Mouse (Mus musculus): ENCODE results near the gene Tlr8. TPM values are rescaled to one million over a fixed set of nuclear protein-coding genes. Genes with fewer than 3 reads are reported as not detected.
A peak's percentile ranks its signal among the peaks of the same experiment; 100 is the strongest.
"Not testable (repeated sequence)": the region's sequence is repeated elsewhere in the genome, so short reads cannot be mapped to it uniquely, and the experiment has no call there.

The Tlr8 gene
- total RNA-seq (2021): under 1 TPM; 0.23 to 0.46 TPM
- long read RNA-seq, experiment 1: 0 reads
- long read RNA-seq, experiment 2: 0 reads

DNA sequence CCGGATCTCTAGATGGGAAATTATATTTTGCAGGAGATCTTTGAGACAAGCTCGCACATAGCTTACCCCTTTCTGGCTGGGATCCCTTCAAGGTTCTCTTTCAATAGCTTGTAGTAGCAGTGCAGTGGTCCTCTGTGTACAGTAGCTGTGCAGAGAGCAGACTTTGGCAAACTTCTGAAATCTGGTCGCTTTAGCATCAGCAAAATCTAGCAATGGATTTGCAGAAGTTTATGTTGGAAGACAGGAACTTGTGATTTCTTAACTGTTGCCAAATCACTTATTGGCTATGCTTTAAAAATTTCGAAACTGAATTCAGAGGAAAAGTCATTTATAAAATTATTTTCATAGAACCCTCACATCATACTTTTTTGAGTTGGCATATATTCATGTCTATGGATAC is at the start of gene Tlr8:
Gene Tlr8 (minus strand): TSS at position 244 of the 400 bp plus-strand sequence.
- no peak for DNase-seq

DNA sequence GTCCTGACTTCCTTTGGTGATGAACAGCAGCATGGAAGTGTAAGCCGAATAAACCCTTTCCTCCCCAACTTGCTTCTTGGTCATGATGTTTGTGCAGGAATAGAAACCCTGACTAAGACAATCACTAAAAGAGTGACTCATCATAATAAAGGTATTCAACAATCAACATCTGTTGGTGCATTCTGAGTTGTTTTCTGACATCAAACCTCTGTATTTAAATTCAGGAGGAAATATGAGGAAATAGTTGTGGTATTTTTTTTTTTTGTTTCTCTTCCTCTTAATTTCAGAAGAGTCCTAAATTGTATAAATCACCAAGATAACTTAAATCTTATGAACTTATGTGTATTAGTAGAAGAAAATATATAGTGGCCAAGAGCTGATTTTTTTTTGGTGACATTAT is 37.9 kb upstream of the Tlr8 start:
- not testable (repeated sequence) for DNase-seq

DNA sequence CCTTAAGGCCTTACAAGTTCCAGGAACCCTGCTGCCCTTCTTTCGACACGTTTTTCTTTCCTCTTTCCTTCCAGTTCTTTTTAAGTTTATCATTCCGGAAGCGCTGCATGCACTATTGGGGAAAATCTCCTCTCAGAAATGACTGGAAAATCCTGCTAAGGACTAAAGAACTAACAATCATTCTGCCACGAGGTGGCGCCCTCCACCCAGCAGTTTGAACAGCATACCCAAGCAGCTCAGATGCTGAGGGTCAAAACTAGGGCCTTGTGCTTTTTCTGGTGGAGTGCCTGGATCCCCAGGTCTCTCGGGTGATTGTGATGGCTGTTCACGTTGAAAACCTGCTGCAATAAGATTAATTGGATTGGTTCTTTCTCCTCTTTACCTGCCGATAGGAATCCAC is 12.8 kb upstream of the Tlr8 start:
- DNase-seq: peak; percentile 9

DNA sequence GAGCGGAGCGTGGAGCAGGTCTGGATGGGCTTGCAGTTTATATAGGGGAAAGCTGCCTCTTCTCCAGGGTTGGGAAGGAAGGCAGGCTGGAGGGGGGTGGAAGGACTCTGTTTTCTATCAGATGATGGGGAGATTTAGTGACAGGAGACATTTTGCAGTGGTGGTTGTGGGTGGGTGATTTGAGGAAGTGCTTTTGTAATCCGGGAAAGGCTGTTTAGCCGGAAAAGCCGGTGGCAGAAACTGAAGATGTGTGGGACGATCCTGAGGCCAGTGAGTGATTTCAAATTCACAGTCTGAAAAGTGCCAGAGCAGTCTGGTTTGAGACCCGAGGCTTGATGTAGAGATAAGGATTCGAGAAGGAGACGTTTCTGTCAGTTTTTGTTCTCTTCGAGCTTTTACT is 12.4 kb upstream of the Tlr8 start:
- DNase-seq: no peak

DNA sequence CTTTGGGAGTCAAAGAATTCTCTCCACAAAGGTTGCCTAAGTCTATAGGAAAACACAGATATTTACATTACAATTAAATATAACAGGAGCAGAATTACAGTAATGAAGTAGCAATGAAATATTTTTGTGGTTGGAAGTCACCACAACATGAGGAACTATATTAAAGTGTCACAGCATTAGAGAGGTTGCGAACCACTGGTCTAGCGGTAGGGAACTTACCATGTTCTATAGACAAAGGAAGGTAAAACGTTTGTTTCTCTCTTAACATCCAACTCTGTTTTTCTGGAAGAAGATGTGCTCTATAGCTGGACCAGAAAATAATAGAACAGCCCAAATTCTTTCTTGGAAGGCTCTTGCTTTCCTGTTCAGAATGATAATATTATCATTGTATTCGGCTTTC is 599 bp downstream of the Tlr8 start:
- no peak for DNase-seq

DNA sequence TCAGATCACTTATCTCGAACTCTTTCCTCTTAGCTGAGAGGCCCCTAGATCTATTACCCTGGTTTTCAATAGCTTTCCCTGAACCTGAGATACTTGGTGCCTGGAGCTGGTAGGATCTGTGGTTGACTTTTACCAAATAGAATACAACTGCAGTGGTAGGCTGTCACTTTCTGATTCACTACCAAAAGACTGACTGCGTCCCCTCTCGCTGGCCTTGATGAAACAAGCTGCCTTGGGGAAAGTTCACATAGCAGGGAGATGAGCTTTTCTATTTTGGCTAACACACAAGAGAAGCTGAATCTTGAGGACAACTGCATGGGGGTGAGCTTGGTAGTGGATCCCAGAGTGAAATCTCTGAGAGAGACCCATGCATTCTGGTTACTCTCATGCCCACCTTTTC is 22.4 kb downstream of the Tlr8 start:
- no peak for DNase-seq

DNA sequence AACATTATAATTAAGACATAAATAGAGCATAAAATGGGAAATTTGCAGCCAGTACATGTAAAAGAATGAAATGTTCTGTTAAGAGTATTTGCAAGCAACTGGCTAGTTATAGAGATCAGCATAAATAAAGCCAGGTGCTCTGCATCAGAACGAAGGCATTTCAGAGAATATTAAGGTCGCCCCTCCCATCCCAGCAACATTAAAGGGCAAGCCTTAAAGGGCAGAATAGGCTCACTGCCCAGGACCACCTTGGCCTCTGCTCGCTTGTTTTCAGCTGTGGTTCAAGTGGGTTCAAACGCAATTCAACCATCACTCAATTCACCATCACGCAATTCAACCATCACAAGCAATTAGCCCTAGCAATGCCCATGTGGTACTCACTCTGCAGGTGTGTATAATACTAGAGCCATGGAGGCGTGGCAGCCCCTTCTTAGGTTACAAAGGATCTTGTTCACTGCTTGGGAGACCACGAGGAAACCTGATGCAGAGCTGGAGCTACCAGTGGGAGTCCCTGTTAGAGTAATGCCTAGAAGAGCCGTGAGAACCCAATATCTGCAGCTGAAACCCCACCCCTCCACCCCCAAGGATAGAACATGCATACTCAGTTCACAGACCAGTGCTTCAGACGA is 24.7 kb downstream of the Tlr8 start:
- DNase-seq: no peak

DNA sequence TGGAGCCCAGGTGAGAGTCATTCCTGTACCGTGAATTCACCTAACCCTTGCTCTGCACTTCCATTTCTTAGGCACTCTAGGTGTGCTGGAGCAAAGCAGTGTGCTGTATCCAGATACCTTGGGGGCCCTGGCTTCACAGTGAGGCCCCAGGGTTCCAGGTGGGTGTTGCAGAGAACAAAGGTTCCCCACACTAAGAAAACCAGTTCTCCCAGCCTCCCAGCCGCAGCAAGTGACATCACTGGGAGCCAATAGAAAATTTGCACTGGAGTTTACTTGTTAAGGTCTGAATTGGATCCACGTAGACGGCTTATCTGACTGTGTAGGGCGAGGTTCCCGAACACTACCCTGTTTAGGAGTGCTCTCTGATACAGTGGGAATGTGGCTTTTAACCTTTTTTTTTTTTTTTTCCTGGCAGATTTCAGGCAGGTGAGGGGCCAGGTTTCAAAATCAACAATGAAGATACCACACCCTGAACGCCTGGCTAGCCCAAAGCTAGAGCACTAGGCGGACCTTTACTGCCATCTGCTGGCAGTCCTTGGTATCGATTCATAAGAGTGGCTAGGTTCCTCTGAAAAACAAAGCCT is 30.9 kb downstream of the Tlr8 start:
- peak; percentile 19 for DNase-seq

DNA sequence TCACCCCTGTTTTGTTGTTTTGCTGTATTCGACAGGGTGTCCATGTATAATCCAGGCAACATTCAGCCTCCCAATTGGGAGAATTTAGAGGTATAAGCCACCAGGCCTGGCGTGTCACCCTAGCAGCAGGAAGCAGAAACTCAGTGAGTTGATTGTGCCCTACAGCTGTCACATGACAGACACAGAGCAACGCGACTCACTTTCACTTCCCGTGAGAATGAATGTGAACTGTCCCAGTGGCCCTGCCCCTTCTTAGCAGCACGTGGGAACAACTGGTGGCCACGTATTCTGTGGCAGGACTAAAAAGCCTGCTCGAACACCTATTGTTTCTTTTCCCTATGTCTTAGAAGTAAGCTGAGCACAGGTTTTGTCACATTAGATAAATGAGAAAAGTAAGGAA is 33.0 kb downstream of the Tlr8 start:
- DNase-seq: no peak

DNA sequence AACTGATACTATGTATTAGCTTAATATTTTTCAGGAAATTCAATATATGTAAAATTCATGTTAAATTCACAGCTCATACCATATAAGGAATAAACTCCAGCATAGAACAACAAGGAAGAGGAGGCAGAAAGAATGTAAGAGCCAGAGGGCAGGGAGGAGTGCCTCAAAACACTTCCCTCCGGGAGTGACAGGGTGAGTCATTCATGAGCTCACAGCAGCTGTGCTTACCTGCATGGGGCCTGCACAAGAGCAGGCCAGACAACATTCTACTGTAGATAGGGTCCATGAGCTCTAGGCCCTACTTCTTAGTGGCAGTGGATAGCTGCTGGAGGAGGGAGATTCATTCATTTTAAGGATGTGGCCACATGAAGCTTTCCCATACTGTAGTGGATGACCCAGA is 34.3 kb downstream of the Tlr8 start:
- no peak for DNase-seq

DNA sequence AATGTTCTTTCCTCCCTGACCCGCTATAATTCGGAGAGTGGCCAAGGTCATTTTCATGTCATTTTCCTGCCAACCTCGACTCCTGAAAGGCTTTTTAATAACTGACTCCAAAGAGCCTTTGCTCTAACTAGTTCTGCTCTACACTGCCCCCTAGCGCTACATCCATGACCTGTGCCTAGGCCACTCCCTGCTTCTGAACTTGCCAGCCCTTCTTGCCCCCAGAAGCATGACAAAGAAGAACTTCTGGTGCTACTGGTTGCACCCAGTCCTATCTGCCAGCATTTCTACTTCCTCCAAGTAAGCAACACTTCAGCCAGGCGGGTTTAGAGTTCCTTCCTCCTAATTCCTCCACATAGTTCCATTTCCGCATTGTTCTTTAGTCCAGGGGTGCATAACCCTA is 34.9 kb downstream of the Tlr8 start:
- peak; percentile 42 for DNase-seq

DNA sequence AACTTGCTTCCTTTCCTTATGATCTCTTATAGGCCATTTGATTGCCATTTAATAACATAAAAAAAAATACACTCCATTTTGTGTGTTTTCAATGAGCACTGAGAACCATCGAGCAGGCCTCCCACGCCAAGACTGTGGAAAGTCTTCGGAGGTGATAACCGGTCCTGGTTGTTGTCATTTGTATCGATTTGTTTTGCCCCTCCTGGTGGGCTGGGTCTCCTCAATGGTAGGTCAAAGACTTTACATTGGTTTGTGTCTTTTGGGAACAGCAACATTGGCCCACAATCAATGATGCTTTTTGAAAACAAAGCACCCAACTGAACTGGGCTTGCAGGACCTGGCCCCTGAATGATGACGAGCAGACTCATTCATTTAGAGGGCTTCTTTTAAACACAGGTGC is 36.4 kb downstream of the Tlr8 start:
- DNase-seq: no peak

DNA sequence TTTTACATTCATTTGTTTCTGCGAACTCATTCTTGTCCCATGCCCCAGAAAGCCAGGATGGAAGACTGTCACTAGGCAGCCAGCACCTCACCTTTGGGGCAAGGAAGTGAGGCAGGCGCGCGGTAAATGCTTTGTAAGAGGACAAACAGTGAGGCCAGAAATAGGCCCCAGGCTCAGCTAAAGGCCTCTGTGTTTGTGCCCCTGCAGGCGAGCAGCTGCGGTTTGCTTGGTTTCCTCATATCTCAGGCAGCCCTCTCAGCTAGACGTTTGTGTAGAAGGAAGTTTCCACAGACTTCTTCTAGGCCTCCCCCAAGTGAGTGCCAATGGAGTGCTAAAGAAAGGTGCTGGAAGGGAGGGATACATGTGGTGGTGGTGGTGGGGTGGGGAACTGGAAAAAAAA is 37.0 kb downstream of the Tlr8 start:
- no peak for DNase-seq

DNA sequence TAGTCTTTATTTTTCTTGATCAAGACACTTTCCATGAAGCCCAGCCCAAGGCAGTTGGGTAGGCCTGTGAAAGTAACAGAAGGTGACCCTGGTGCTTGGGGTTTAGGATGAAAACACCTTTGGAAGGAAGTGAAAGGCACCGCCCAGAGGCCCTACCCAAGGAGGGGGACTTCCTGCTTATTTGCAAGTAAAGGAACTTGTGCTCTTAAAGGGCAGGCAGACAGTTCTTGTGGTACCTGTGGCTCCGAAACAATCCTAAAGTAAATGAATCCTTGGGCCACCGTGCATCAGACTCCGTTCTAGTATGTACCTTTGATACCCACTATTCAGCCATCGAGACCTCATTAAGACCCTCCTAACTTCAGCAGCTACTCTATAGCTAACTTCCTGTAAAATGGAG is 37.6 kb downstream of the Tlr8 start:
- no peak for DNase-seq

DNA sequence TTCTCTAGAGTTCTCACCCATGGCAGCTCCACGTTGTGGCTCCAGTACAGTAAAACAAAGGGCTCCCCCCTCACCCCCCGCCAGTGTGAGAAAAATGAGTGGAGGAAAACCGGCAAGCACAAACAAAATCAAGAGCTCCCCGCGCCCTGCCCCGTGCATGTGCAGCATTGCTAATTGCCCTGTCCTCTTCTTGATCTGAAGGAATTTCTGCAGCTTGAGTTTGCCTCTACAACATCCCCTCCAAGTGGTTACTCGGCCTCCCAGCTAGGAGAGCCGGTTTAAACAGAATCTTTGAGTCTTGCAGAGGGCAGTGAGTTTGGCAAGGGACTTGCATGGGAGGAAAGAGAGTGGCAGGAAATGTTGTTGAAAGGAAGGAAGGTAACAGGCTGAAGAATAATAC is 51.4 kb downstream of the Tlr8 start:
- DNase-seq: peak; percentile 23

DNA sequence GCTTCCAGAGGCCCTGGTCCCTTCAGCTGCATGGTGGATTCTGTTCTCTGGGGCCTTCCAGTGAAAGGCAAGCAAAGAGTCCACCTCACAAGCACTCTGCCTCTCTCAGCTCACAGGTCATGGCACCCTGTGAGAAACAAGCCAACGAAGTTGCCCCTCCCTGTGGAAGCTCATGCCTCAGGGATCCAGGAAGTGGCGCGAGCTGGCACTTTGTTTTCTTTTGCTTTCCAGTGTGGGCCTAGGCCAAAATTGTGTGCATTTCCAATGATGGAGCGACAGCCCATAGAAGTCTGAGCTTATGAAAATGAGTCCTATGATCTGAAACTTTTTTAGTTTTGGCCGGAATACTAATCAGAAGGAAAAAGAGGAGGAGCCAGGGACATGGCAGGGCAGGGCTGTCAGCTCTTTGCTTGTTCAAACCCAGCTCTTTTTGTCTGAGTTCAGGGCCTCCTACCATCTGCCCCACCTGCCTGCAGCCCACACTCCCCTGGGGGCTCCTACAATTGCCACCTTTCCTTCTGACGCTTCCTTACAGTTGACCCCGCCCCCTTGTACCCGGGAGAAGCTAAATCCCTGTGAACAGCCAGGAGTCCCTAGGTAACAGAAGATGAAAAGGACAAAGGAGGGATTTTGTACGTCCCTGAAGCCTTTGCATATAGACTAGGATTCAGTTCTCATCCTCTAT is 52.1 kb downstream of the Tlr8 start:
- DNase-seq: no peak

DNA sequence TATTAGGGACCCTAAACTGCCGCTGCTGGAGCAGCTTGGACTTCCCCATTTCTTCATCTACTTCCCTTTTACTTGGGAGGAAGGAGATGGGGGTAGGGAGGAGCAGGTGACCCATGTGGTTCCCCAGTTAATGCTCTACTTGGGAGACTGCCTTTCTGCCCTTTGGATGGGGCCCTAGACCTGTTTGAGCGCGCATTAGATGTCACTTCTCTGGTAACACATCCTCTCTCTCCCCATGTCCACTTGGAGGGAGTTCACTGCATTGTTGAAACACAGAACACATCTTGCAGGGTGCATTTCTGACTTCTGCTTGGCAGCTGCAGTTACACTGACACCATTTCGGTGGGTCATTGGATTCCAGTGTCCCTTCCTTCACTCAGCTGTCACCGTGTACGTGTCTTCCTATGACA is 53.8 kb downstream of the Tlr8 start:
- no peak for DNase-seq

DNA sequence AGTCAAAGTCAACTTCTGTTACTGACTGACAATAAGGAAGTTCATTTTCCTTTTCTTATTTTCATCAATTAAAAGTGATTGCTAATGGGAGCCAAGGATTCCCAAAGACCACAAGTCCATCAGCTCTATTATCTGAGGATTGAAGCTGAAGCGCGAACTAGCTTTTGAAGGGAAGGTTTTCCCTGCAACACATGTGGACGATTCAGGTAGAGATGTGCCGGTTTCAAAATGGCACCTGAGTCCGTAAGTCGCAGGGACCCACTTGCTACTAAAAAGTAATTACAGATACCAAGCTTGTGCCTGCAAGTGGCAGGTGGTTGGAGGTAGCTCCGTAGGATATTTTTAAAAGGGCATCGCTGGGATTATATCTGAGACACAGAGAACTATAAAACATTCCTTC is 54.3 kb downstream of the Tlr8 start:
- no peak for DNase-seq

DNA sequence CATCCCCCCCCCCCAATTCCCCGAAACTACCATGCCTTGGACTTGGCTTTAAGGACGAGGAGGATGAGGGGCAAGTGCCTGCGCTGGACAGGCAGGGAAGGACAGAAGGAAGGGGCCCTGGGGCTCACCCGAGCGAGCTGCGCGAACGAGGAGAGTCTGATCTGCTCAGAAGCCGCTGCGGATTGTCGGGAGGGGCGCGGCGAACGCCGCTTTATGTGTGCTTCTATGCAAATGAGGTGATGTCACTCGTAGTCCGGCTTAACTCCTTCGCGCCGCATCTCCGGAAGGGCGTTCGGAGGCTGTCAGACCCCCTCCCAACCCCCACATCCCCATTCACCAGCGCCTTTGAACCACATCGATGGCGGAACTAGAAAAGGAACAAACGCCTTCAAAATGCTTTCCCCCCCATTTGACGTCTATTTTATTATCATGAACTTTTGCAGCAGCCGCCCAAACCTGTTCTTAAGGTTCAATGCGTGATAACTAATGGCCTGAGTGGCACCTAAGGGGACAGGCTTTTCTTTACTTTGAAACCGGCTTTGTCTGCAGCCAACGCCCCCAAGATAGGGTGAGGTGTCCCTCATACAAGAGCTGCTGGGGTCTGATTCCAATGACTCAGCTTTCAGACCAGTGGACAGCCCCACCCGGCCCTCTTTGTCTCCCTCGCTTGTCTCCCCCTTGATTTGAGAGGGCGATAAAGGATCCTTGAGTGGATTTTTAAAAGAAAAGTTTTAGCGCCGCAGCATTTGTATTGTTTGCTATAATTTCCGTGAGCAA is 55.0 kb downstream of the Tlr8 start, which contains the start of gene Tmsb4x:
Gene Tmsb4x (minus strand): TSS at position 338 of the 777 bp plus-strand sequence.
- DNase-seq: peak; percentile 80

DNA sequence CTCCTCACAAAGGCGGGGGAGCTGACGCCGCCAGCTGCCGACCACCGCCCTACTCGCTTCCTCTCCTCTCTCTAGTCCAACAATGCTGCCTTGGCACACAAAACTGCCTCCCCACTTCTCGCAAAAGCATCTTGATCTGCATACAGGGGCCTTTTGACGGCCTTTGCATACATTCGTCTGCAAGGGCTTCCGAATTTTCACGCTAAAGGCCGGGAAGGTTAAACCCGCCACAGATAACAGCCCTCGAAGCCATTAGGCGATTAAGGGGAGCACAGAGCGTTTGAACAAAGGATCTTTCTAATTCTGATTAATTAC is 55.7 kb downstream of the Tlr8 start:
- no peak for DNase-seq

DNA sequence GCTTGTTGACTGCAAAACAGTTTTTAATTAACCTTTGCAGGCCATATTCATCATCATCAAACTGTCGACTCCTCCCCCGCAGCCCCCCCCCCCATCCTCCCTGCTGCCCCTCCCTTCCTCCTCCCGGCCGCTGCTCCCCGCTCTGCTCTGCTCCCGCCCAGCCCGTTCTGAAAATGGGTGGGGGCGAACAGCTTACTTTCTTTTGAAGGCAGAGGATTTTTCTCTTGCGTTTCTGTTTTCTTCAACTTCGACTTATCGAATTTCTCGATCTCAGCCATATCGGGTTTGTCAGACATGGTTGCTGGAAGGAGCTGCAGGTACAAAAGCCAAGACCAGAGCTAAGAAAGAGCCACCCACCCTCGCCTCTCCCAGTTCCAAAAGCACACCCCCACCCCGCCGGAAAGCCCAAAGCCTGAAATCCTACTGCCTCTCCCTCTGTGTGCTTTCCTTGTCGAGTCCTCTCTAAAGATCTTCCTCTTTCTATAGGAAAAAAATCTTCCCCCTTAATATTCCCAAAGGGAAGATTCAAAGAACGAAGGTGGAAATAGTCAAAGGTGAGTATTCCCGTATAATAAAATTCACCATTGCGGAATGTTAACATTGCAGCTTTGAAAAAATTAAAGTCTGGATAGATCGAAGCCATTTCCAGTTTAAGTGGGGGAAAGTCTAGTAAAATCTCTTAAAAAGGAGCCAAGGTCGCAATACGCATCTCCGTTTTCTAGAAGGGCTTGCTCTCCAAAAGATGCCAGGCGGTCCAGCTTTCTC is 56.2 kb downstream of the Tlr8 start:
- DNase-seq: no peak

DNA sequence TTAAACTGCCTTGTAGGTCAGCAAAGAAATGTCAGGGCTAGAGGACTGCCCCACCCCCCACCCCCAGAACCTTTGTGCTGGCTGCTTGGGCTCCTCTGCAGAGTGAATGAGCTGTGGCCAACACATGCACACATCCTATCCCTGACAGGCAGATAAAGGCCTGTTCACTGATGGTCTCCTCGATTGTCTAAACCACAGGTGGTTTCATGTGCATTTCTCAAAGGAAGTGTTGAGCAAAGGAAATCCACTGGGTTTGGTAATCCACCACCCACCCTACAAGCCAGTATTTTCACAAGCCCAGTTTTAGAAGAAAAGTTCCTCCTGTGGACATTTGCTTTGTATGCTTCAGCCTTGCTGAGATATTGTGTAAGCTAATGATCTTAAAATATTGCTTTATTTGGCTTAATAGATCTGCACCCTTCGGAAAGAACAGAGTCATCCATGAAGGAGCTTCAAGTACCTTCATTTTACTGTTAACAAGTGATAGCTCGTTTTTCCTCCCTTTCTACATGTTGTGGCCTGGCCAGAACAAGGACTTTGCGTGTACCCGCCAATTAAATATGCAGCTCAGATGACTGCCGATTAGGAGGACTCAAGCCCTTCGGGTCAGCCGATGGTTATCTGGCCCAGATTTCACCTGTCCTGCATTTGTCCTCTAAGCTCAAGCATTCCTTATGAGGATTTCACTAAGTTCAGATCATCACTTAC is 58.2 kb downstream of the Tlr8 start:
- DNase-seq: no peak
